Mouse (Mus musculus): ENCODE data around the gene Gm13698.
A peak's percentile ranks its signal among the peaks of the same experiment; 100 is the strongest.
"Not testable (repeated sequence)": the region's sequence is repeated elsewhere in the genome, so short reads cannot be mapped to it uniquely, and the experiment has no call there.

The Gm13698 gene

GRCm38 (mm10) chr2:83955393-83955792, at the start of gene Gm13698:
TSS of gene Gm13698 (plus strand) at chr2:83955693.
- DNase-seq (ENCODE audit: low read depth, low spot score) = not testable (repeated sequence)

DNA sequence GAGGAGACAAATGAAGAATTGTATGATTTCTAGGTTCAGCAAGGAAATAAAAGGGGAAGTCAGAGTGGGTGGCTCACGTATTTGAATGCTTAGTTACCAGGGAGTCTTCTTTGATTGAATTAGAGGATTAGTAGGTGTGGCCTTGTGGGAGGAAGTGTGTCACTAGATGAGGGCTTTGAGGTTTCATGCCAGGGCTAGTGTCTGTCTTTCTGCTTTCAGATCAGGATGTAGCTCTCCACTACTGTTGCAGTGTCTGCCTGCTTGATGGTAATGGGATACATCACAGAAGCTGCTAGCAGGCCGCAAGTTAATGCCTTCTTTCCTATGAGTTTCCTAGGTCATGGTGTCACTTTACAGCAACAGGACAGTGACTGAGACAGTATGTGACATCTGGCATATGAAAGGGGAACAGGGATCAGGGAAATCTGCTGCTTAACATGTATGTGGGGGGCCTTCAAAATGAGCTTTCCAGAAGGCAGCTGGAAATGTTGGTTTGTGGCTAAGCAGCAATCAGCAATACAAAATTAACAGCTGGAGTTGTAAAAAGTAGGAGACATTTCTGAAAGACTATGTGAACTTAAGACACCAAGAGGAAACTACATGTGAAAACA, 25.9 kb upstream of the Gm13698 start:
- peak; percentile 62 for DNase-seq (ENCODE audit: low read depth, low spot score)

GRCm38 (mm10) chr2:83940931-83941361, 14.5 kb upstream of the Gm13698 start, which contains the start of gene Zswim2:
TSS of gene Zswim2 (minus strand) at chr2:83941228.
- DNase-seq (ENCODE audit: low read depth, low spot score) = peak; percentile 42

GRCm38 (mm10) chr2:83941378-83941777, 14.1 kb upstream of the Gm13698 start:
- peak; percentile 2 for DNase-seq (ENCODE audit: low read depth, low spot score)

GRCm38 (mm10) chr2:83941792-83942191, 13.7 kb upstream of the Gm13698 start:
- peak; percentile 14 for DNase-seq (ENCODE audit: low read depth, low spot score)

DNA sequence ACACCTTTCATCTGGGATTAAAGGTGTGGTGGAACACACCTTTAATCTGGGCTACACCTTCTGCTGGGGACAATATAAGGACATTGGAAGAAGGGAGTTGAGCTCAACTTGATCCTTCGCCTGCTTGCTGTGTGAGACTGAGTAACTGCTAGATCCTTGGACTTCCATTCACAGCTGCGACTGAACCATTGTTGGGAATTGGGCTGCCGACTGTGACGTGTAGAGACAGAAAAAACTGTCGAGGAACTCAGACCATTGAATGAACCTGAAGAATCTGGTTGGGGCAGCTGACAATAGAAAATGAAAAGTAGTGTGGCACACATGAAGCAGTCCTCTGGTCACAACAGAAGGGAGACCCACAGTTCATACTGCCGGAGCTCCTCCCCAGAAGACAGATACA, 5.7 kb downstream of the Gm13698 start, which contains the start of gene Gm13693:
Gene Gm13693, plus strand, starts transcription at position 301 of the 400 bp plus-strand sequence.
- not testable (repeated sequence) for DNase-seq (ENCODE audit: low read depth, low spot score)

- DNase-seq (ENCODE audit: low read depth, low spot score) = not testable (repeated sequence)
These were observed 11.5 kb downstream of the Gm13698 start, which contains the start of gene Gm13695 for GRCm38 (mm10) chr2:83967013-83967412. TSS of gene Gm13695 (plus strand) at chr2:83967313.

GRCm38 (mm10) chr2:83972823-83973222, 17.3 kb downstream of the Gm13698 start, which contains the start of gene Gm13696:
TSS of gene Gm13696 (plus strand) at chr2:83973123.
- DNase-seq (ENCODE audit: low read depth, low spot score) = not testable (repeated sequence)

GRCm38 (mm10) chr2:83978633-83979032, 23.1 kb downstream of the Gm13698 start, which contains the start of gene Gm13694:
TSS of gene Gm13694 (plus strand) at chr2:83978933.
- DNase-seq (ENCODE audit: low read depth, low spot score) = not testable (repeated sequence)

GRCm38 (mm10) chr2:83984443-83984842, 28.9 kb downstream of the Gm13698 start, which contains the start of gene Gm13697:
TSS of gene Gm13697 (plus strand) at chr2:83984743.
- DNase-seq (ENCODE audit: low read depth, low spot score) = not testable (repeated sequence)

DNA sequence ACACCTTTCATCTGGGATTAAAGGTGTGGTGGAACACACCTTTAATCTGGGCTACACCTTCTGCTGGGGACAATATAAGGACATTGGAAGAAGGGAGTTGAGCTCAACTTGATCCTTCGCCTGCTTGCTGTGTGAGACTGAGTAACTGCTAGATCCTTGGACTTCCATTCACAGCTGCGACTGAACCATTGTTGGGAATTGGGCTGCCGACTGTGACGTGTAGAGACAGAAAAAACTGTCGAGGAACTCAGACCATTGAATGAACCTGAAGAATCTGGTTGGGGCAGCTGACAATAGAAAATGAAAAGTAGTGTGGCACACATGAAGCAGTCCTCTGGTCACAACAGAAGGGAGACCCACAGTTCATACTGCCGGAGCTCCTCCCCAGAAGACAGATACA, 34.8 kb downstream of the Gm13698 start, which contains the start of gene Gm13691:
Gene Gm13691, plus strand, starts transcription at position 301 of the 400 bp plus-strand sequence.
- not testable (repeated sequence) for DNase-seq (ENCODE audit: low read depth, low spot score)

DNA sequence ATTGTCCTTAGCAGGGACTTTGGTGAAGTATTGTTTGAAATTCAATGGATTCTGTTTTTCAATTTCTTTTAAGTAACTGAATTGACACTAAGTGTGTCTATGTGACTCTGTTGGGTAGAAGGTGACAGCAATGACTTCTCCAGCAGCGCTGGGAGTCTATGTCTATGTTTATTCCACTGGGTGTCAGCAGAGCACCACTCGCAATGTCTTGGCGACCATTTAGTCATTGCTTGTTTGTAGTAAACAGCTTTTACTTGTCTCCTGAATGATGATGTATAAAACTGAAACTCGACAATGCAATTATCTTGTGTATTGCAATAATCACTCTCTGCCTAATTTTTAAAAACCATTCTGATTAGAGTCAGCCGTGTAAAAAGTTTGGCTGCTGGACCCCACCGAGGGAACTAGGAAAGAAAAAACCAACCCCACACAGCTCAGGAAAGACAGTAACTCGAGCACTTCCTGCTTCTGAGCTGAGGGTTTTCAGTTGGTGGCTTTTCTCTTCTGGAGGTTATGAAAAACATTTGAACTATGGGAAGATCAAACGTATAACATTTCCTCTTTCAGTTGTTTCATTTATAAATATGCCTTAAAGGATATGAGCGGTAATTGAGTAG, 38.3 kb downstream of the Gm13698 start:
- peak; percentile 86 for DNase-seq (ENCODE audit: low read depth, low spot score)

- not testable (repeated sequence) for DNase-seq (ENCODE audit: low read depth, low spot score)
These were observed 39.0 kb downstream of the Gm13698 start for GRCm38 (mm10) chr2:83994526-83994925.
